Mouse (Mus musculus) heart, postnatal 0 days (tissue): ENCODE measurements at regions not wholly inside any gene's neighbourhood (a gene's known extent, or its start where the extent isn't known, plus 50 kb on each side); places are given as distances from the start of the nearest gene placed in this dataset.
A peak's percentile ranks its signal among the peaks of the same experiment; 100 is the strongest.

ENCODE experiments used
- ATAC-seq: fragments of 200-750 bp; cut with Nextera tagmentation; 2 replicates; pipeline ENCODE4 v1.8.0; 2017; ENCODE audit warnings: low read depth, moderate number of reproducible peaks, moderate library complexity; ENCODE audit not compliant: insufficient read depth
- DNase-seq: peaks from one replicate; pipeline ENCODE4 v3.0.0-alpha.2; 2016; ENCODE audit warnings: low spot score
- H3K27ac ChIP-seq: fragments of 300-500 bp; sonication (generic); 2 replicates; pipeline ENCODE4 v1.5.1; 2014; ENCODE audit warnings: low read depth, mild to moderate bottlenecking
- H3K27me3 ChIP-seq: fragments of 300-500 bp; sonication (generic); 2 replicates; pipeline ENCODE4 v1.6.1; 2014; ENCODE audit warnings: low read length, mixed read lengths; ENCODE audit not compliant: control insufficient read depth, insufficient read depth
- H3K36me3 ChIP-seq: fragments of 300-500 bp; sonication (generic); replicated peaks from 2 replicates; pipeline ENCODE4 v1.6.1; 2014; ENCODE audit warnings: low read length, mixed read lengths; ENCODE audit not compliant: control insufficient read depth, insufficient read depth
- H3K4me1 ChIP-seq: fragments of 300-500 bp; sonication (generic); 2 replicates; pipeline ENCODE4 v1.6.1; 2014; ENCODE audit warnings: antibody characterized with exemption; ENCODE audit not compliant: control insufficient read depth, insufficient read depth
- H3K4me2 ChIP-seq: fragments of 300-500 bp; sonication (generic); 2 replicates; pipeline ENCODE4 v1.6.1; 2014; ENCODE audit warnings: low read depth, mild to moderate bottlenecking, low read length, moderate library complexity
- H3K4me3 ChIP-seq: fragments of 300-500 bp; sonication (generic); 2 replicates; pipeline ENCODE4 v1.5.1; 2014; ENCODE audit warnings: low read depth, low read length
- H3K9ac ChIP-seq: fragments of 300-500 bp; sonication (generic); replicated peaks from 2 replicates; pipeline ENCODE4 v1.6.1; 2014; ENCODE audit warnings: low read depth, low read length, mixed read lengths
- H3K9me3 ChIP-seq: fragments of 300-500 bp; sonication (generic); replicated peaks from 2 replicates; pipeline ENCODE4 v1.6.1; 2016; ENCODE audit warnings: low read length; ENCODE audit not compliant: control insufficient read depth
- CTCF ChIP-seq: IDR thresholded peaks from 2 replicates; pipeline ENCODE4 v1.5.1; 2016; ENCODE audit warnings: antibody characterized with exemption, control low read depth, low read depth
- EP300 ChIP-seq: IDR thresholded peaks from 2 replicates; pipeline ENCODE4 v1.6.1; 2016; ENCODE audit warnings: antibody characterized with exemption, low read depth
- WGBS: fragments of 180-500 bp; shearing (Covaris S2); extraction: QIAGEN DNeasy Blood & Tissue Kit; methylation state at CpG from one replicate; pipeline ENCODE4 v1.1.7; 2014; 5-methylcytosine and 5-hydroxymethylcytosine counted together

DNA sequence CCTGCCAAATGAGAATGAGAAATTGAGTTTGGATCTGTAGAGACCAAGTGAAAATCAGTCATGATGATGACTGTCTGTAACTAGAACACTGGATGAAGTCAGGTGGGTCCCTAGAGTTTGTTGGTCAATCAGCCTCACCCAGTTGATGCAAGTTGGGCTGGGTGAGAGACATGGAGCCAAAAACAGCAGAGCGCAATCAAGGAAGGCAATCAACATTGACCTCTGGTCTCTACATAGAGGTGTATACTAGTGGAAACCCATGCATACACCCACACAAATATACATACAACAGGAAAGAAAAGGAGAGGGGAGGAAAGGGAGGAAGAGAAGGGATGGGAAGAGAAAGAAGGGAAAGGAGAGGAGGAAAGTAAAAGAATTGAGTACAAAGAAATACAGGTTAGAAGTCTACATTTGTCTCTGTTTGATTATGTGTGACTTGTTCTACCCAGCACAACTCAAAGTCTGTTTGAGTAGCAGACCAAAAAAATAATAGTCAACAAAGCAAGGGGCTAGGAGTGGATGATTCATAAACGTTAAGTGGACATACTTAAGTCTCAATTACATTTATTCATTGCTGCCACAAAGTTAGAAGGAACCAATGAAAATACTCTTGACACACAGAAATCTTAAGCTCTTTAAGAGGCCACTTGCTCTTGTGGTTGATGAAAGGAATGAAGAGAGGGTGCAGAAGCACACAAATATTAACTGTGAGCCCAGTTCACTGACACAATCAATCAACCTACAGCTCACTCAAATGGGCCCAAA lies 97.4 kb downstream of the Nfkbiz start:
- Histone ChIP-seq H3K4me3 (no peak overlapping the region), H3K9me3 (no peaks in the 10 kb centered on the region), H3K27me3 (no peaks in the 10 kb centered on the region), H3K27ac (no peak overlapping the region), H3K36me3 (no peaks in the 10 kb centered on the region), H3K4me1 (no peaks in the 10 kb centered on the region), H3K9ac (no peak overlapping the region), H3K4me2 (no peak overlapping the region)
- DNase-seq: no peak
- TF ChIP-seq CTCF (no peak), EP300 (no peak)
- no peak for ATAC-seq
- 79% methylated on average over 2 of the region's 2 CpGs for WGBS

DNA sequence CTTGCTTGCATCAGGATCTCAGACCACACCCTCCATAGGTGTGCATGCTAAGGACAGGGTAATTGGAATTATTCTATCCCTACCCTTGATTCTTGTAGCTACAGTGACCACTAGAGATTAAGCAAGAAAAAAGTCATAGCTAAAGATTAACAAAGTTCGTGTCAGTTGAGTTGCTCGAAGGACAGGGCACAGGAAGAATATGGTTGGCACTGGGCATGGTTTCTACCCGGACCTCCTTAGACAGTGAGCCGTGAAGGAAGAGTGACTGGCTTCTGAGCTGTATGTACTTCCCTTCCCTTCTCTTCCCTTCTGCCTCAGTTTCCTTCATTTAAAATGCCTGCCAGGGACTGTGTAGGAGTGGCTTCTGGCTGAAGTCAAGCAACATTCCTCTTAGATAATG lies 100.0 kb downstream of the Nfkbiz start:
- no peaks in the 10 kb centered on the region for H3K4me1 ChIP-seq
- H3K9ac ChIP-seq: no peak overlapping the region
- H3K27ac ChIP-seq: no peak overlapping the region
- WGBS: 78% methylated on average over 4 of the region's 4 CpGs
- ATAC-seq (no peak), DNase-seq (no peak)
- no peaks in the 10 kb centered on the region for H3K36me3 ChIP-seq
- H3K4me2 ChIP-seq: no peak overlapping the region
- TF ChIP-seq EP300 (no peak), CTCF (no peak)
- no peaks in the 10 kb centered on the region for H3K9me3 ChIP-seq
- H3K4me3 ChIP-seq: no peak overlapping the region
- H3K27me3 ChIP-seq: no peaks in the 10 kb centered on the region

DNA sequence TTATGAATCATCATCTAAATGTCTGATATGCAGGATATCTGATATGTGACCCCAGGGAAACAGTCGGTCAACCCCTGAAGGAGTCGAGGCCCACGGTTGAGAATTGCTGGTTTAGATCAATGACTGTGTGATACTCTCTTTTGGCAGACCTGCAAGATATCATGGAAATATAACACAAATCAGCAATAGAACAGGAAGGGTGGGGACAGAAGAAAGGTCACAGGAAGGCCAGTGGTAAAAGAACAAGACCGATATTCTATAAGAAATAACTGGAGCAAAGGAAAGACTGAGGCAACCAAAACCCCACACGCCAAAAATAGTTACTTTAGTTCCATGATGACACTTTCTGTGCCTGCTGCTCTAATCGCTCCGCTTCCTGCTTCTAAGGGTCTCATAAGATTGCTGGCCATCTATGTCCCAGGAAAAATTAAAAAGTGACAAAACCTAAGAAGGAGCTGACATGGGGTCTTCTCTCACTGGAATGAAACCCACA lies 103.2 kb downstream of the Nfkbiz start:
- H3K4me1 ChIP-seq: no peaks in the 10 kb centered on the region
- H3K27ac ChIP-seq: no peak overlapping the region
- no peaks in the 10 kb centered on the region for H3K36me3 ChIP-seq
- no peak overlapping the region for H3K4me3 ChIP-seq
- H3K9me3 ChIP-seq: no peaks in the 10 kb centered on the region
- 71% methylated on average over 7 of the region's 7 CpGs for WGBS
- no peaks in the 10 kb centered on the region for H3K27me3 ChIP-seq
- no peak overlapping the region for H3K4me2 ChIP-seq
- ATAC-seq (no peak), DNase-seq (no peak)
- H3K9ac ChIP-seq: no peak overlapping the region
- TF ChIP-seq EP300: no peak
- TF ChIP-seq CTCF: no peak

DNA sequence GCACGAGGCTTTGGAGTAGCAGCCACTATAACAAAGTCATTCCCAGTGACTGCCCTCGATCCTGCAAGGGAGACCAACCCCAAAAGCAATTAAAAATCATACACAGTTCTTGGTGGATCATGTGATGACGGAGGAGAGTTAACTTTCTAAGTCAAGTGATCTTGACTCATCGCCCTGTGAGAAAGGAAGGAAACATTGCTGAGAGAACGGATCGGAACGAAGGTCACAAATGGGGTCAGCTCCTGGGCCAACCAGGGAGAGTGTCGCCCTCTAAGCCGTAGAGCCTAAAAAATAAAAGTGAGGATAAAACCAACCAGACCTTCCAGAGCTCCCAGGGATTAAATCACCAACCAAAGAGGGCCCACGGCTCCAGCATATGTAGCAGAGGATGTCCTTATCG lies 104.4 kb downstream of the Nfkbiz start:
- 54% methylated on average over 11 of the region's 11 CpGs for WGBS
- ATAC-seq (no peak), DNase-seq (no peak)
- TF ChIP-seq CTCF (no peak), EP300 (no peak)
- Histone ChIP-seq H3K9ac (no peak overlapping the region), H3K27me3 (no peaks in the 10 kb centered on the region), H3K4me1 (no peaks in the 10 kb centered on the region), H3K36me3 (no peaks in the 10 kb centered on the region), H3K4me3 (no peak overlapping the region), H3K27ac (no peak overlapping the region), H3K4me2 (no peak overlapping the region), H3K9me3 (no peaks in the 10 kb centered on the region)

DNA sequence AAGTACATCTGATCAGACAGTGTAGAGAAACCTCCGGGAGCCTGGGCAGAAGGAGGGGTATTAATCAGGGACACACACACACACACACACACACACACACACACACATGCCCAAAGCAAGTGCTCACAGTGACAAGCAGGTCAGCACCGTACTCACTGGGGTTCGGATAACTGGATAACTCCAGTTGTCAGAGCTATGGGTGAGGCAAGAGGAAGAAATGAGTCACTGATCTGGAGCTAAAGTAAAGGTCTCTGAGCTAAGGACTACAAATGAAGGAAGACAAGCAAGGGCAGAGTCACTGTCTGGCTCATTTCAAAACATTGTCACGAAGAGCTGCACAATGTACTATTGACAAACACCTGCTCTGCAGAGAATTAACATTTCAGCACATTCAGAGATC lies 104.9 kb downstream of the Nfkbiz start:
- peak; percentile 39 for DNase-seq

DNA sequence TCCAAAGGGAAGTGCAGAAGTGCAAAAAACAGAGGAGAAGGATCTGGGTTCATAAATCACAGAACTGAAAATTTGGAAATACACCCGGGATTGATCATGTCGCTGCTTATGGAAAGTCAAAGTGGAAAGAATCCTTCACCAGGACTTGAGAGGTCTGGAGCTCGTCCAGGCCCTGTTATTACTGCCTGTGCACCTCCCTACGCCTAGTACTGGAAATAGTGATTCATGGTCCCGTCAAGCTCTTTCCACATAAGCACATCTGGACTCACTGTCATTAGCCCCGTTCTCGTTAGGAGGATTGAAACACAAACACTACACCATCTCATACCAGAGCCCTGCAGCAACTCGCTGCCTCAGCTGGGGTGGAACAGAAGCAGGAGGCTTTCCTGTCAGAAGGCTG lies 107.7 kb downstream of the Nfkbiz start:
- H3K27me3 ChIP-seq: no peaks in the 10 kb centered on the region
- ATAC-seq: peak; percentile 49; the same call in 1 of the 2 replicates

More for the DNA sequence above, 104.9 kb downstream of the Nfkbiz start:
- no peaks in the 10 kb centered on the region for H3K27me3 ChIP-seq
- ATAC-seq: peak; percentile 67
- H3K4me1 ChIP-seq: no peaks in the 10 kb centered on the region
- H3K4me2 ChIP-seq: no peak overlapping the region
- WGBS: 33% methylated on average over 4 of the region's 4 CpGs
- no peak overlapping the region for H3K9ac ChIP-seq
- H3K36me3 ChIP-seq: no peaks in the 10 kb centered on the region
- no peaks in the 10 kb centered on the region for H3K9me3 ChIP-seq
- no peak overlapping the region for H3K27ac ChIP-seq
- H3K4me3 ChIP-seq: no peak overlapping the region
- TF ChIP-seq EP300 (no peak), CTCF (no peak)

More for the DNA sequence above, 107.7 kb downstream of the Nfkbiz start:
- no peak overlapping the region for H3K4me2 ChIP-seq
- H3K27ac ChIP-seq: no peak overlapping the region
- WGBS: 47% methylated on average over 8 of the region's 8 CpGs
- DNase-seq: no peak
- no peaks in the 10 kb centered on the region for H3K4me1 ChIP-seq
- H3K36me3 ChIP-seq: no peaks in the 10 kb centered on the region
- no peak overlapping the region for H3K9ac ChIP-seq
- no peak for TF ChIP-seq EP300
- TF ChIP-seq CTCF: no peak
- H3K9me3 ChIP-seq: no peaks in the 10 kb centered on the region
- H3K4me3 ChIP-seq: no peak overlapping the region
